Mouse (Mus musculus) limb, embryonic 12.5 days (tissue): ENCODE data around the gene Hmgcl. TPM values are rescaled to one million over a fixed set of nuclear protein-coding genes. Genes with fewer than 3 reads are reported as not detected.

Source experiments
- ATAC-seq: fragments of 200-750 bp; cut with Nextera tagmentation; 2 replicates; pipeline ENCODE4 v1.8.0; 2017; ENCODE audit warnings: low read depth, moderate TSS enrichment; ENCODE audit not compliant: insufficient number of reproducible peaks, insufficient read depth, low FRiP score, low TSS enrichment
- H3K27ac ChIP-seq: fragments of 300-500 bp; sonication (generic); 2 replicates; pipeline ENCODE4 v1.5.1; 2016; ENCODE audit warnings: mild to moderate bottlenecking, moderate library complexity
- H3K27me3 ChIP-seq: fragments of 300-500 bp; sonication (generic); 2 replicates; pipeline ENCODE4 v1.6.1; 2016; ENCODE audit warnings: mild to moderate bottlenecking, moderate library complexity
- H3K36me3 ChIP-seq: fragments of 300-500 bp; sonication (generic); 2 replicates; pipeline ENCODE4 v1.6.1; 2016; ENCODE audit warnings: mild to moderate bottlenecking, moderate library complexity
- H3K4me1 ChIP-seq: fragments of 300-500 bp; sonication (generic); replicated peaks from 2 replicates; pipeline ENCODE4 v1.6.1; 2016
- H3K4me2 ChIP-seq: fragments of 300-500 bp; sonication (generic); 2 replicates; pipeline ENCODE4 v1.6.1; 2016; ENCODE audit warnings: mild to moderate bottlenecking, moderate library complexity
- H3K4me3 ChIP-seq: fragments of 300-500 bp; sonication (generic); replicated peaks from 2 replicates; pipeline ENCODE4 v1.5.1; 2016; ENCODE audit warnings: mild to moderate bottlenecking
- H3K9ac ChIP-seq: fragments of 300-500 bp; sonication (generic); replicated peaks from 2 replicates; pipeline ENCODE4 v1.6.1; 2016; ENCODE audit warnings: mild to moderate bottlenecking, moderate library complexity
- H3K9me3 ChIP-seq: fragments of 300-500 bp; sonication (generic); 2 replicates; pipeline ENCODE4 v1.6.1; 2016; ENCODE audit warnings: mild to moderate bottlenecking, moderate library complexity
- WGBS: fragments of 180-500 bp; shearing (Covaris S2); methylation state at CpG from one replicate; pipeline ENCODE4 v1.1.7; 2016; 5-methylcytosine and 5-hydroxymethylcytosine counted together
- polyA plus RNA-seq: library from polyadenylated mRNA; unstranded; fragments of >200 nt; fragmentation: Nextera tagmentation; extraction: Ambion mirVana; gene quantifications from 2 replicates; pipeline ENCODE4 v1.2.1, GENCODE M21; 2016

The Hmgcl gene
- polyA plus RNA-seq, 1 experiment from 2014 or later: 78.5 TPM

DNA sequence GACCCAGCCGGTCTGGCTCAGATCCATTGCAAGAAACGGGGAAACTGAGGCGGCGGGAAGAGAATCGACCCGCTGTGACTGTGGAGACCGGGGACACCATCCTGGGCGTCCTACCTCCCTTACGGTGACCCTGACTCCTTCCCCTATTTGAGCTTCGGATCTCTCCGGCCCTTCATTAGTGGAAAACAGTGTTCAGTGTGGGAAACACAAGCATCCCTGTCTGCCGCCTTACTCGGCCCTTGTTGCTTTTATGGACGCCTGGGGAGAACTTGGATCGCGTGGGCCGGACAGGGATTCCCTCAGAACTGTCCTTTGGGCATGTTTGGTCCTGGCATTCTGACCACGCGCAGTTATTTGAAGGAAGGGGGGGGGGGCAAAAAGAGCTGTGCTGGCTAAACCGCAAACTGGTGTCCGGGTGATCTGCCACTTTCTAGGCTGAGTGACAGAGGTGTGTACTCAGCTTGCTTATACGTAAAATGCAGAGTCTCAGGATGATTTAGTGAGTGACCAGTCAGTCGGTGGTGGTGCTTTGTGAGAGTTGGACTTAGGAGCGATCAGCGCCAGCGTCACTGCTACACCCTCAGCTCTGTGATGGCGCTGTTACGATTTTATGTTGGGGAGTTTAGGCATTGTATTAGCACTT is 532 bp downstream of the Hmgcl start:
- Histone ChIP-seq H3K9ac (peak overlapping the region; percentile 79), H3K9me3 (0 out of 2 replicates have a peak, but pooled peaks cover 3% of the 10 kb centered on the region), H3K27ac (no peak overlapping the region), H3K4me3 (peak overlapping the region; percentile 85), H3K4me2 (peak overlapping the region; percentile 84), H3K36me3 (peaks cover 17% of the 10 kb centered on the region), H3K4me1 (0 out of 2 replicates have a peak, but pooled peaks cover 12% of the 10 kb centered on the region), H3K27me3 (no peaks in the 10 kb centered on the region)
- no peak; the same call in 1 of the 2 replicates for ATAC-seq
- 1% methylated on average over 28 of the region's 28 CpGs for WGBS

DNA sequence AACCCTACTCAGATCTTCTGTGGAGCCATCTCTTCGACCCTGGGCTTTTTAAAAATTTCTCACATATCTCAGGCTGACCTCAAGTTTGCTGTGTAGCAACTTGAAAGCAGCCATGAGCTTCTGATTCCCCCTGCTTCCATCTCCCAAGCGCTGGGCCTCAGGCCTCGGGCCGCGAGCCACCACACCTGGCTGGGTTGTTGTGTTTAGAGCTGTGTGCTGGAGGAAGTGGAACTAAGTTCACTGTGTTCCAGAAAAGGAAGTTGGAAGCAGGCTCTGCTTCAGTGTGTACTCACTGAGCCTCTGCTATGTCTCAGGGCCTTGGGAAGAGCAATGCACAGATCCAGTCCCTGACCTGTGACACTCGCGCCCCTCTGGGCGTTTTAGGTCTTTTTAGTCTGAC is 1.9 kb downstream of the Hmgcl start:
- no peak for ATAC-seq
- Histone ChIP-seq H3K4me3 (no peak overlapping the region), H3K9me3 (0 out of 2 replicates have a peak, but pooled peaks cover 3% of the 10 kb centered on the region), H3K27me3 (no peaks in the 10 kb centered on the region), H3K36me3 (peaks cover 28% of the 10 kb centered on the region), H3K4me1 (0 out of 2 replicates have a peak, but pooled peaks cover 12% of the 10 kb centered on the region), H3K9ac (no peak overlapping the region), H3K27ac (no peak overlapping the region), H3K4me2 (no peak overlapping the region)
- WGBS: 94% methylated on average over 8 of the region's 8 CpGs

DNA sequence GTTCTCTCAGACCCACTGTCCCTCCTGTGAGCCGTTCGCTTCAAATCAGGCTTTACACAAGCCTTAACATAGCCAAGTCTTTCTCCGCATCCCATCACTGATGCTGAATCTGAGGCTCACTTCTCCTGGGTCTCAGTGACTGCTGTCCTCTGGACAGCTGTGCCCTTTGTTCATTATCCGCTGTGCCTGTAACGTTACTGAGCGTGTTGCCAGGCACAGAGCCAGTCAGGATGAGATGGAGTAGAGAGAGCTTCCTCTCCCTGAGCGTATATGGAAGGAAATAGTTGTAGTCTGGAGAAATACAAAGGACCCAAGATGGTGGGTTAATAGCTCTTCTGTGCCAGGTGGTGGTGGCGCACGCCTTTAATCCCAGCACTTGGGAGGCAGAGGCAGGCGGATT is 3.2 kb downstream of the Hmgcl start:
- Histone ChIP-seq H3K27ac (no peak overlapping the region), H3K4me2 (no peak overlapping the region), H3K9me3 (0 out of 2 replicates have a peak, but pooled peaks cover 3% of the 10 kb centered on the region), H3K36me3 (peaks cover 30% of the 10 kb centered on the region), H3K27me3 (no peaks in the 10 kb centered on the region), H3K9ac (no peak overlapping the region), H3K4me3 (no peak overlapping the region), H3K4me1 (0 out of 2 replicates have a peak, but pooled peaks cover 12% of the 10 kb centered on the region)
- ATAC-seq: no peak
- WGBS: 93% methylated on average over 10 of the region's 10 CpGs

DNA sequence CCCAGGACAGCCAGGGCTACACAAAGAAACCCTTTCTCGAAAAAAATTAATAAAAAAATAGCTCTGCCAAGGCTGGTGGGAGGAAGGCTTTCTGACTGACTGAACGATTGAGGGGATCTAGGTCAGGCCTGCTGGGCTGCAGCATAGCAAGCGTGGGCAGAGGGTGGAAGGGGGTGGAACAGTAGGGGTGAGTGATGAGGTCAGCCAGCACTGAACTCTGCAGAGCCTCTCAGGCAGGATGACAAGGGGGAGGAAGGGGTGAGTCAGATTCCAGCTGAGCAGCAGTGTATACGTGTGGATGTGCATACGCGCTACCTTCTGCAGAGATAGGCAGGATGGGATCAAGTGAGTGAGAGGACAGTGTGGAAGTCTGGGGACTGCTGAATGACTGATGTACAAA is 3.7 kb downstream of the Hmgcl start:
- 0 out of 2 replicates have a peak, but pooled peaks cover 12% of the 10 kb centered on the region for H3K4me1 ChIP-seq
- H3K27ac ChIP-seq: no peak overlapping the region
- H3K27me3 ChIP-seq: no peaks in the 10 kb centered on the region
- H3K9ac ChIP-seq: no peak overlapping the region
- no peak overlapping the region for H3K4me2 ChIP-seq
- 78% methylated on average over 6 of the region's 6 CpGs for WGBS
- no peak overlapping the region for H3K4me3 ChIP-seq
- peaks cover 33% of the 10 kb centered on the region for H3K36me3 ChIP-seq
- H3K9me3 ChIP-seq: 0 out of 2 replicates have a peak, but pooled peaks cover 3% of the 10 kb centered on the region
- ATAC-seq: no peak

DNA sequence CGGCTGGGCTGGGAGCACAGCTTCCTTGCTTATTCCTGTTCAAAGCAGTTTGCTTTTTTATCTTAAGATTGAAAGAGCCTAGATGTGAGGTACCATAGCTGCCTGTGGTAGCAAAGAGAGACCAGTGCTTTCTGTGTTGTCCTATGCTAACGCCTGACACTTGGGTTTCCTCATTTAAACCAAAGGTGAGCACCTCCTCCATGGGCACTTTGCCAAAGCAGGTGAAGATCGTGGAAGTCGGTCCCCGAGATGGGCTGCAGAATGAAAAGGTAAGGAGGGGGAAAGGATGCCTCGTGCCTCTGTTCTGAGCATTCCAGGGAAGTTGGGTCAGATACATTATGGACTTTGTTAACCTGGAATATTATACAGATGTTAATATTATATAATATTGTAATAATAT is 4.1 kb downstream of the Hmgcl start:
- no peak overlapping the region for H3K4me2 ChIP-seq
- peaks cover 36% of the 10 kb centered on the region for H3K36me3 ChIP-seq
- ATAC-seq: no peak
- H3K9me3 ChIP-seq: 0 out of 2 replicates have a peak, but pooled peaks cover 3% of the 10 kb centered on the region
- no peak overlapping the region for H3K9ac ChIP-seq
- WGBS: 93% methylated on average over 6 of the region's 6 CpGs
- H3K27me3 ChIP-seq: no peaks in the 10 kb centered on the region
- H3K27ac ChIP-seq: no peak overlapping the region
- 0 out of 2 replicates have a peak, but pooled peaks cover 12% of the 10 kb centered on the region for H3K4me1 ChIP-seq
- H3K4me3 ChIP-seq: no peak overlapping the region

DNA sequence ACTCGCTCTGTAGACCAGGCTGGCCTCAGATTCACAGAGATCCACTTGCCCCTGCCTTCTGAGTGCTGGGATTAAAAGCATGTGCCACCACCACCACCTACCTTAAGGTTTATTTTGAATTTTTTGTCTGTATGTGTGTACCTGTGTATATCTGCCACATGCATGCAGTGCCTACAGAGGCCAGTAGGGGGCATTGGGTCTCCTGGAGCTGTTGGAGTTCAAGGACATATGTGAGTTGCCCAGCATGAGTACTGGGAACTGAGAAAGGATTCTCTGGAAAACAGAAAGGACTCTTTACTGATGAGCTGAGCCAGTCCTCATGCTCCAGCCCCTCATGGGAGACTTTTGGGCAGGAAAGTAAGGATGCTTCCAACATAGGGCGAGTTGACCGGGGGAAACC is 5.3 kb downstream of the Hmgcl start:
- no peak overlapping the region for H3K4me2 ChIP-seq
- WGBS: 90% methylated on average over 3 of the region's 3 CpGs
- H3K36me3 ChIP-seq: peaks cover 48% of the 10 kb centered on the region
- no peaks in the 10 kb centered on the region for H3K27me3 ChIP-seq
- no peak overlapping the region for H3K9ac ChIP-seq
- H3K4me3 ChIP-seq: no peak overlapping the region
- 0 out of 2 replicates have a peak, but pooled peaks cover 9% of the 10 kb centered on the region for H3K4me1 ChIP-seq
- H3K27ac ChIP-seq: no peak overlapping the region
- no peak for ATAC-seq
- H3K9me3 ChIP-seq: 0 out of 2 replicates have a peak, but pooled peaks cover 3% of the 10 kb centered on the region

DNA sequence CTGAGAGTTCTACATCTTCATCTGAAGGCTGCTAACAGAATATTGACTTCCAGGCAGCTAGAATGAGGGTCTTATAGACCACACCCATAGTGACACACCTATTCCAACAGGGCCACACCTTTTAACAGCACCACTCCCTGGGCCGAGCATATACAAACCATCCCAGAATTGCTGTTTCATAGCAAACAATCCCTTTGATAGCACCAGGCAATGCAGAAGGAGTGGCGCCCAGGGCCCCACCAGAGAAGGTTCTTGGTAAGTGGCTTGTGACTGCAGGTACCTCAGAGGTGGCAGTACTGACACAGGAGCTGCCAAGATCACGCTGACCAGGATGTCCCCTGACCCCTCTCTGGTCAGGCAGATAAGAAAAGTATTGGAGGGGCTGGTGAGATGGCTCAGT is 6.9 kb downstream of the Hmgcl start:
- no peak overlapping the region for H3K4me2 ChIP-seq
- 89% methylated on average over 3 of the region's 3 CpGs for whole genome bisulfite sequencing
- H3K27ac ChIP-seq: no peak overlapping the region
- H3K27me3 ChIP-seq: no peaks in the 10 kb centered on the region
- 0 out of 2 replicates have a peak, but pooled peaks cover under 1% of the 10 kb centered on the region for H3K4me1 ChIP-seq
- no peak overlapping the region for H3K4me3 ChIP-seq
- no peak for ATAC-seq
- H3K9ac ChIP-seq: no peak overlapping the region
- peaks cover 60% of the 10 kb centered on the region for H3K36me3 ChIP-seq
- H3K9me3 ChIP-seq: 0 out of 2 replicates have a peak, but pooled peaks cover 3% of the 10 kb centered on the region

DNA sequence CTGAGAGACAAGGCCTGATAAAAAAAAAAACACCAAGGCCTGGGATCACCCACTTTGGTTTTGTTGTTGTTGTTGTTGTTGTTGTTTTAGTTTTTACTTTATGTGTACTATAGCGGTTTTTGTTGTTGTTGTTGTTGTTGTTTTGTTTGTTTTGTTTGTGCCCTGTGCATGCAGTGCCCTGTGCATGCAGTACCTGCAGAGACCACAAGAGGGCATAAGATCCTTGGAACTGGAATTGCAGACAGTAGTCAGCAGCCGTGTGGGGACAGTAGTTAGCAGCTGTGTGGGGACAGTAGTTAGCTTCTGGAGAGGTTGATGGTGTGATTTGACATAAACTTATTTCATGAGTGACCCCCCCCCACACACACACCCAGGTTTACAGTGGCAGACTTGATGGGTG is 8.0 kb downstream of the Hmgcl start:
- Histone ChIP-seq H3K27ac (no peak overlapping the region), H3K9ac (no peak overlapping the region), H3K27me3 (no peaks in the 10 kb centered on the region), H3K9me3 (0 out of 2 replicates have a peak, but pooled peaks cover 3% of the 10 kb centered on the region), H3K4me3 (no peak overlapping the region), H3K4me2 (no peak overlapping the region), H3K4me1 (no peaks in the 10 kb centered on the region), H3K36me3 (peaks cover 65% of the 10 kb centered on the region)
- ATAC-seq: no peak
- WGBS: 14% methylated on average over 2 of the region's 2 CpGs

DNA sequence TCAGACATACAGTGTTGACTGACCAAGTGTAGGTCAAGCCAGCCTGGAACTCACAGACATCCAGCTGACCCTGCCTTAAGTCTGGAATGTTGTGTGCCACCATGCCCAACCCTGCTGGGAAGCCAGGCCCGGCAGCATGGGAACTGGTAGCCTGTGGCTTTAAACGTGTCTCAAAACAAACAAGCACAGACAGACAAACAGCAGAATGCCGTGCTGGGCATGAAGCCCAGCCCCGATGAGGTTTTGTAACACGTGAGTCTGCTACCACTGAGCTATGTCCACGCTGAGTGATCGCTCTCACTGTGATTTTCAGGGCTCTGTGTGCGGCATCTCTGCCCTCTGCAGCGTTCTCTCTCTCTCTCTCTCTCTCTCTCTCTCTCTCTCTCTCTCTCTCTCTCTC is 9.6 kb downstream of the Hmgcl start:
- Histone ChIP-seq H3K4me2 (no peak overlapping the region), H3K27me3 (no peaks in the 10 kb centered on the region), H3K9ac (no peak overlapping the region), H3K4me3 (no peak overlapping the region), H3K36me3 (peaks cover 71% of the 10 kb centered on the region), H3K27ac (no peak overlapping the region), H3K4me1 (no peaks in the 10 kb centered on the region), H3K9me3 (0 out of 2 replicates have a peak, but pooled peaks cover 3% of the 10 kb centered on the region)
- ATAC-seq: no peak
- 87% methylated on average over 9 of the region's 9 CpGs for WGBS

DNA sequence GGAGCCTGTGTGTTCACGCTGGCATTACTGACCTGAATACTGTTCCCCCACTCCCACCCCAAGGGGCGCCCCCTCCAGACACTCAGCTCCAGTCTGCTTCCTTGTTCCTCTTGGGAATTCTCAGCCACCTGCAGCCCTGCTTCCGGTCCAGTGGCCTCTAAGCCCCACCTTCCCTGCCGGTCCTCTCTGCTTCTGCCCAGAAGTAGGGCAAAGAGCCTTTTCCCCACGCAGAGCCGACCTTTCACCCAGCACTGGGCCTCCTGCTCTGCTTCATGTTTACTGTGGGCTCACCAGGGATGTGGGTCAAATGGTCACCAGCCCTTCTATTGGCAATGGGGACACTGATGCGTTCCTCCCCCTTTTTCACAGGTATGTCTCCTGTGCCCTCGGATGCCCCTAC is 12.1 kb downstream of the Hmgcl start:
- no peak overlapping the region for H3K4me3 ChIP-seq
- no peak overlapping the region for H3K27ac ChIP-seq
- H3K4me2 ChIP-seq: no peak overlapping the region
- peaks cover 62% of the 10 kb centered on the region for H3K36me3 ChIP-seq
- 58% methylated on average over 8 of the region's 8 CpGs for WGBS
- no peak for ATAC-seq
- H3K9me3 ChIP-seq: no peaks in the 10 kb centered on the region
- no peak overlapping the region for H3K9ac ChIP-seq
- H3K27me3 ChIP-seq: no peaks in the 10 kb centered on the region
- 0 out of 2 replicates have a peak, but pooled peaks cover 6% of the 10 kb centered on the region for H3K4me1 ChIP-seq

DNA sequence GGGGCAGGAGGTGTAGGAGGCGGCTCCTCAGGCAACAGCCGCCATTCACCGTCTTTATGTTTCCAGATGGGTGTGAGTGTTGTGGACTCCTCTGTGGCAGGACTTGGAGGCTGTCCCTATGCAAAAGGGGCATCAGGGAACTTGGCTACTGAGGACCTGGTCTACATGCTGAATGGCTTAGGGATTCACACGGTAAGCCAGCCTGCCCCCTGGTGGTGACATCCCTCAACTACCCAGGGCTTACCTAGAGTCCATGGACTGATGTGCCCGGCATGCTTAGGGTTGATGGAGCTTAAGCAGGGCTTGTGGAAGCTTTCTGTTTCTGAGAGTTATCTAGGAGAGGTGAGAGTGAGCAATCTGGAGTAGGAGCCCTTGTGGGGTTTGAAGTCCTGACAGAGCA is 14.5 kb downstream of the Hmgcl start:
- H3K27ac ChIP-seq: no peak overlapping the region
- no peak overlapping the region for H3K4me3 ChIP-seq
- H3K27me3 ChIP-seq: no peaks in the 10 kb centered on the region
- H3K4me1 ChIP-seq: peaks cover 16% of the 10 kb centered on the region
- WGBS: 22% methylated on average over 5 of the region's 5 CpGs
- H3K4me2 ChIP-seq: no peak overlapping the region
- peaks cover 56% of the 10 kb centered on the region for H3K36me3 ChIP-seq
- 0 out of 2 replicates have a peak overlapping the region, but pooled peaks have one; percentile 1 for H3K9ac ChIP-seq
- no peak for ATAC-seq
- H3K9me3 ChIP-seq: no peaks in the 10 kb centered on the region
